Mouse (Mus musculus): ENCODE measurements around the gene Il17ra.

DNA sequence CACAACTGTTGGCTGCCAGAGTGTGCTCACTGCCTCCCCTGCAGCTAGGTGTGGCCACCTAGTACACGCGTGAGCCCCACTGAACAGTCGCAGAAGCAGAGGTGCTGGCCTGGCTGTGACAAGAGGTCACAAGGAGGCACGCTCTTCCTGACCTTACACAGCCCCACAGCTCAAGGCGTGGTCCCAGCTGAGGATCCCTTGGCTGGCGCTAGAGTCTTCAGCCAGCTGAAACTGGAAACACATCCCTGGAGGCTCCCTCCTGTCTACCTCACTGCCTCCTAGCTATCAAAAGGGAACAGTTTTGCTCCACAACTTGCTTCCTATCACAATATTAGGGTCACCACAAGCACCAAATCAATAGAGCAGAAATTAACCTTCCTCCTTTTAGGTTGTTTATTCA lies 48.2 kb downstream of the Il17ra start:
- TF ChIP-seq MAX (IDR thresholded peaks at IDR 0.05) = no peak
- TF ChIP-seq CTCF (IDR thresholded peaks at IDR 0.05; ENCODE audit: control insufficient read depth, insufficient read depth, insufficient read length) = no peak
- TF ChIP-seq CEBPB (IDR thresholded peaks at IDR 0.05; ENCODE audit: low read depth) = no peak
- no peak for TF ChIP-seq MYOD1 (IDR thresholded peaks at IDR 0.05; ENCODE audit: control insufficient read depth, insufficient read length, low read depth)
- TF ChIP-seq USF1 (IDR thresholded peaks at IDR 0.05; ENCODE audit: low read depth) = no peak

All from C2C12 (cell line).